In the genomic region with DNA sequence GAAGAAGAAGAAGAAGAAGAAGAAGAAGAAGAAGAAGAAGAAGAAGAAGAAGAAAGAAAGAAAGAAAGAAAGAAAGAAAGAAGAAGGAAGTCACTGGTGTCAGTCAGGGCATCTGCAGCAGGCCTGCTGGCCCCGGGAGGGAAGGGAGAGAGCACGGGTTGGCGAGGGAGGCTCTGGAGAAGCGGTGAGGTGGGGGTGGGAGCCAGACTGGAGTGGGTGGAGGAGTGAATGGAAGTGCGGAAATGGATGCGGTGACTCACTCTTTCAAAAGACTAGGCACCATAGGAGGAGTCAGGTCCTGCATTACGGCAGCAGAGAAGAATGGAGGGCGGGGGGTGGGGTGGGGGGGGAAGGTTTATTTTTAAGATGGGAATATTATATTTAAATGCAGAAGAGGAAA, we compare ENCODE assay signal across 19 mouse cellular contexts. TPM values are rescaled to one million over a fixed set of nuclear protein-coding genes. Genes with fewer than 3 reads are reported as not detected.
DNase-seq lines count a peak whose midpoint lies in the region; ATAC-seq lines count a peak whose summit lies in the region.
"Had no signal": no experiment of that assay in that cellular context is flagged by ENCODE, and none has a peak within 500 bp of the region (broad histone marks: within the 10 kb centered on the region; RNA-seq: fewer than 3 reads in every experiment).

No protein-coding gene starts in this region.

- H3K9ac ChIP-seq in neural tube, embryonic 11.5 days (ENCODE audit: low read length), result no peak overlapping the region
- H3K9ac ChIP-seq: forebrain, embryonic 15.5 days; hindbrain, embryonic 13.5 days; liver, embryonic 14.5 days; midbrain, embryonic 15.5 days had no signal

- no peak overlapping the region for H3K27ac ChIP-seq in neural tube, embryonic 11.5 days (ENCODE audit: low read depth, low read length)
- H3K27ac ChIP-seq: forebrain, embryonic 15.5 days; heart, embryonic 10.5 days; hindbrain, embryonic 13.5 days; limb, embryonic 10.5 days; liver, embryonic 14.5 days; midbrain, embryonic 15.5 days had no signal

- H3K9me3 ChIP-seq in neural tube, embryonic 11.5 days (ENCODE audit: control insufficient read depth, low read length), result no peaks in the 10 kb centered on the region
- H3K9me3 ChIP-seq: forebrain, embryonic 15.5 days; heart, embryonic 10.5 days; hindbrain, embryonic 13.5 days; limb, embryonic 10.5 days; midbrain, embryonic 15.5 days had no signal

- 77% methylated on average over 8 of the region's 8 CpGs for WGBS in neural tube, embryonic 11.5 days

- H3K27me3 ChIP-seq in neural tube, embryonic 11.5 days (ENCODE audit: control insufficient read depth, insufficient read depth, low read length), result no peaks in the 10 kb centered on the region
- H3K27me3 ChIP-seq: forebrain, embryonic 15.5 days; hindbrain, embryonic 13.5 days; midbrain, embryonic 15.5 days had no signal

- H3K36me3 ChIP-seq in neural tube, embryonic 11.5 days (ENCODE audit: control insufficient read depth, insufficient read depth, low read length), result no peaks in the 10 kb centered on the region
- H3K36me3 ChIP-seq: forebrain, embryonic 15.5 days; G1E; hindbrain, embryonic 13.5 days; limb, embryonic 10.5 days; midbrain, embryonic 15.5 days had no signal

- no peak overlapping the region for H3K4me3 ChIP-seq in neural tube, embryonic 11.5 days (ENCODE audit: low read depth, low read length)
- H3K4me3 ChIP-seq: forebrain, embryonic 15.5 days; heart, embryonic 10.5 days; hindbrain, embryonic 13.5 days; limb, embryonic 10.5 days; midbrain, embryonic 15.5 days had no signal

- peaks cover 14% of the 10 kb centered on the region; the same call in 1 of the 2 replicates for H3K4me1 ChIP-seq in neural tube, embryonic 11.5 days (ENCODE audit: control insufficient read depth, insufficient read depth, low read length)

- H3K4me2 ChIP-seq in neural tube, embryonic 11.5 days (ENCODE audit: low read depth), result no peak overlapping the region
- H3K4me2 ChIP-seq: forebrain, embryonic 15.5 days; hindbrain, embryonic 13.5 days; midbrain, embryonic 15.5 days had no signal

- no peak for ATAC-seq in neural tube, embryonic 11.5 days (ENCODE audit: insufficient read depth, low FRiP score, low TSS enrichment)
- ATAC-seq: forebrain, embryonic 15.5 days; intestine, embryonic 16.5 days; midbrain, embryonic 15.5 days had no signal

- intact Hi-C loops in heart, postnatal 10 days (cut with DNase I), result loop anchor here (10.0 kb wide), 1 partner anchor 384 kb away; the partner anchor contains the start of gene Tctn1
- intact Hi-C loops in left cerebral cortex, postnatal 14 days (cut with DNase I), result no loop called here

- peak; percentile 32 for DNase-seq in heart, postnatal 4 days
- DNase-seq in heart, postnatal 10 days, result no peak
- peak; percentile 5 for DNase-seq in neural tube, embryonic 11.5 days (ENCODE audit: low spot score)
- DNase-seq in neural tube, embryonic 10.5 days (ENCODE audit: extremely low spot score, low spot score), result no peak
- peak; percentile 56 to 62 for DNase-seq in left cerebral cortex, postnatal 14 days (ENCODE audit: low spot score in 2 of 2)
- no peak for DNase-seq in cerebellum, postnatal 25 days
- DNase-seq in kidney, postnatal 25 days, result no peak
- DNase-seq: cerebellum, adult 18-20 months; gastrocnemius, postnatal 14 days; kidney, postnatal 10 days; thymus, postnatal 14 days had no signal

RNA-seq across cellular contexts. Expression of gene P2rx7, which starts 5.6 kb away (rescaled TPM):
- 1 to 10 TPM; 3.1 to 3.5 TPM for total RNA-seq in heart, postnatal 4 days (2021)
- 1 to 10 TPM; 3.5 to 5.2 TPM for total RNA-seq in heart, postnatal 10 days (2021)
- 1.6 and 2.4 TPM in 2 replicates for polyA plus RNA-seq in neural tube, embryonic 11.5 days (2014; fragmentation: Nextera tagmentation; extraction: Ambion mirVana)
- total RNA-seq in left cerebral cortex, postnatal 14 days (2021), result 1 to 10 TPM; 6.3 to 6.8 TPM
- polyA plus RNA-seq: limb, embryonic 10.5 days had no signal

RNA-seq across cellular contexts. Expression of gene Ift81, which starts 34.9 kb away (rescaled TPM):
- 10 to 100 TPM; 37.2 to 45.3 TPM for total RNA-seq in heart, postnatal 4 days (2021)
- 10 to 100 TPM; 51.7 to 53.1 TPM for total RNA-seq in heart, postnatal 10 days (2021)
- polyA plus RNA-seq in neural tube, embryonic 11.5 days (2014; fragmentation: Nextera tagmentation; extraction: Ambion mirVana), result 41.2 and 44.7 TPM in 2 replicates
- total RNA-seq in left cerebral cortex, postnatal 14 days (2021), result 10 to 100 TPM; 35.5 to 36.5 TPM

RNA-seq across cellular contexts. Expression of gene P2rx4, which starts 58.1 kb away (rescaled TPM):
- total RNA-seq in heart, postnatal 4 days (2021), result 10 to 100 TPM; 17.9 to 19.0 TPM
- total RNA-seq in heart, postnatal 10 days (2021), result 10 to 100 TPM; 17.3 to 17.6 TPM
- 8.1 and 8.7 TPM in 2 replicates for polyA plus RNA-seq in neural tube, embryonic 11.5 days (2014; fragmentation: Nextera tagmentation; extraction: Ambion mirVana)
- 10 to 100 TPM; 11.3 to 11.9 TPM for total RNA-seq in left cerebral cortex, postnatal 14 days (2021)

Comparison
In these comparisons a context has a peak if more than half of its experiments do, and no peak if none do; other contexts are left out.
1. DNase-seq: peak in heart, postnatal 4 days (single experiment), neural tube, embryonic 11.5 days (single experiment) and left cerebral cortex, postnatal 14 days (2 of 2); none in heart, postnatal 10 days (0 of 2), neural tube, embryonic 10.5 days (single experiment), cerebellum, postnatal 25 days (0 of 2) and kidney, postnatal 25 days (0 of 2).